Mouse (Mus musculus): ENCODE results near the gene Klhl22.

DNA sequence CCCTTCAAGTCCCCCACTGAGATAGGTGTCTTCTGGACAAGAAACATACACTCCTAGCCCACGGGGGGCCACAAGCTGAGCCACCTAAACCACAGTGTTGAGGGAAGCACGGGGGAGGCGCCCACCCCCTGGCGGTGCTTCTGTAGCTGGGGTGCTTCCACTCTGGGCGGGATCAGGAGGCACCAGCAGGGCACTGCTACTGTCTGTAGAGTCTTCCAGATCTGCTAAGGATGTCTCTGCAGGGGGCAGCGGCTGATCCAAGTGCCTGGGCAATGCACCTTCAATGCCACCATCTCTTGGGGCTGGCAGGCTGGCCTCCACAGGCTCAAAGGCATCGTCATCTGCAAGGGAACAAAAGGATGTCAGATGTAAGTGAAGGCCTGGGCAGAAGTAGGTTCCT is 83.0 kb downstream of the Klhl22 start:
- TF ChIP-seq CTCF (IDR thresholded peaks at IDR 0.05; ENCODE audit: low read depth, low read length), result no peak
- TF ChIP-seq GATA1 (IDR thresholded peaks at IDR 0.05; ENCODE audit: borderline replicate concordance, low read length), result no peak
- TF ChIP-seq GATA2 (IDR thresholded peaks at IDR 0.05; ENCODE audit: borderline replicate concordance, low read depth, low read length), result no peak
- no peak for TF ChIP-seq TAL1 (conservative IDR thresholded peaks at IDR 0.05; ENCODE audit: low read depth, low read length)
- TF ChIP-seq POLR2AphosphoS5 (IDR thresholded peaks at IDR 0.05; ENCODE audit: insufficient replicate concordance, low read depth, low read length), result no peak
